24 mouse cellular contexts compared by ENCODE assay signal in the genomic region with DNA sequence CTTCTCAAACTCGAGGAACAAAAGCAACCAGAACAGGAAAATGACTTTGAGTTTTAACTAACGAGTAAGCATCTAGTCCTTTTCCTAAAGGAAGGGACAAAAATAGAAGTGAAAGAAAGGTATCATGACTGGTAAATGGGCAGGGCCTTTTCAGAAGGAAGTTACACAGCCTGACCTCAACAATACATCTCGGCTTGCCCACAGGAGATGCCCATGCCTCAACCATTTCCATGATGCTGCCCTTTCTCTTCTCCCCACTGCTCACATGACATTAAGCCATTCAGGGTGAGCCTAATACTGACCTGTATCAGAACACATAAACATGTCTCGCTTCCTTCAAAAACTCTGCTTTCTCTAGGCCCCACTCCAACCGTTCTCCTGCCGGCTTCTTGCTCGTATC. TPM values are rescaled to one million over a fixed set of nuclear protein-coding genes. Genes with fewer than 3 reads are reported as not detected.
DNase-seq lines count a peak whose midpoint lies in the region; ATAC-seq and TF ChIP-seq lines count a peak whose summit lies in the region.
"Had no signal": no experiment of that assay in that cellular context is flagged by ENCODE, and none has a peak within 500 bp of the region (broad histone marks: within the 10 kb centered on the region; RNA-seq: fewer than 3 reads in every experiment).

No protein-coding gene starts in this region.

- no peak for TF ChIP-seq CTCF in kidney, adult 2 months (conservative IDR thresholded peaks at IDR 0.05; ENCODE audit: insufficient read depth, insufficient read length, low read depth, low read length)

- H3K4me3 ChIP-seq in kidney, adult 2 months (ENCODE audit: insufficient read depth, low read depth, low read length): no peak overlapping the region
- no peak overlapping the region for H3K4me3 ChIP-seq in kidney, embryonic 16.5 days (ENCODE audit: low read length)
- H3K4me3 ChIP-seq in brown adipose tissue, adult 24 weeks (ENCODE audit: insufficient read depth, low read depth, low read length): no peak overlapping the region
- H3K4me3 ChIP-seq: embryonic facial prominence, embryonic 15.5 days; erythroblast, embryonic 14.5 days; forebrain, embryonic 10.5 days; heart, embryonic 10.5 days; hindbrain, embryonic 10.5 days; hindbrain, embryonic 15.5 days had no signal

- ATAC-seq in kidney, embryonic 16.5 days (ENCODE audit: low FRiP score, low TSS enrichment): no peak
- ATAC-seq in hematopoietic stem cell, adult 5-6 weeks (replicated peaks in 1 of 2; ENCODE audit: insufficient read depth in 1 of 2, low FRiP score in 2 of 2, low TSS enrichment in 1 of 2, low read depth in 1 of 2, poor library complexity in 2 of 2, severe bottlenecking in 2 of 2): peak; percentile 40 to 50; a peak in 3 of 4 replicates
- ATAC-seq in monocyte, adult 5-6 weeks (replicated peaks; ENCODE audit: insufficient number of reproducible peaks, low FRiP score, low TSS enrichment, poor library complexity, severe bottlenecking): peak; percentile 52; the same call in 1 of the 2 replicates
- ATAC-seq: forebrain, embryonic 14.5 days; intestine, embryonic 16.5 days had no signal

- peaks cover 19% of the 10 kb centered on the region for H3K4me1 ChIP-seq in kidney, adult 2 months (ENCODE audit: control insufficient read depth, insufficient read depth, low read length)
- peaks cover 59% of the 10 kb centered on the region for H3K4me1 ChIP-seq in kidney, embryonic 16.5 days (ENCODE audit: insufficient read depth, low read length)
- H3K4me1 ChIP-seq in brown adipose tissue, adult 24 weeks (ENCODE audit: control insufficient read depth, insufficient read depth, insufficient read length, low read length): peaks cover 36% of the 10 kb centered on the region

- no peaks in the 10 kb centered on the region for H3K36me3 ChIP-seq in kidney, adult 2 months (ENCODE audit: control insufficient read depth, insufficient read depth, low read length)
- no peaks in the 10 kb centered on the region for H3K36me3 ChIP-seq in kidney, embryonic 16.5 days (ENCODE audit: insufficient read depth, low read length)
- H3K36me3 ChIP-seq: embryonic facial prominence, embryonic 15.5 days; forebrain, embryonic 10.5 days; heart, embryonic 10.5 days; hindbrain, embryonic 10.5 days; hindbrain, embryonic 15.5 days had no signal

- H3K4me2 ChIP-seq in kidney, embryonic 16.5 days (replicated peaks; ENCODE audit: low read depth, low read length): no peak overlapping the region
- H3K4me2 ChIP-seq: embryonic facial prominence, embryonic 15.5 days; hindbrain, embryonic 15.5 days had no signal

- H3K9ac ChIP-seq in kidney, embryonic 16.5 days (replicated peaks; ENCODE audit: low read length): no peak overlapping the region
- H3K9ac ChIP-seq: embryonic facial prominence, embryonic 15.5 days; hindbrain, embryonic 15.5 days had no signal

- WGBS in kidney, adult 2 months: 72% methylated on average over 7 of the region's 7 CpGs
- WGBS in kidney, embryonic 16.5 days: 80% methylated on average over 7 of the region's 7 CpGs

- TF ChIP-seq POLR2A in kidney, adult 2 months (IDR thresholded peaks at IDR 0.05; ENCODE audit: low read depth, low read length): no peak

- DNase-seq in kidney, adult 2 months: no peak
- no peak for DNase-seq in cerebellum, postnatal 4 days (ENCODE audit: low spot score in 2 of 2)
- no peak for DNase-seq in thymus, postnatal 0 days (ENCODE audit: low spot score)
- DNase-seq in cerebellum, adult 8-10 months: no peak
- DNase-seq: adrenal gland, adult 8-10 months; cerebellum, adult 11-12 months; cerebellum, adult 9-11 months; cerebellum, postnatal 36 days; embryo, embryonic 11 days; gastrocnemius, postnatal 25 days; heart, adult 18-20 months; heart, postnatal 10 days had no signal

- peak overlapping the region; percentile 61; the same call in 1 of the 2 replicates for H3K27ac ChIP-seq in kidney, adult 2 months (ENCODE audit: insufficient read depth, low read depth, low read length)
- no peak overlapping the region for H3K27ac ChIP-seq in kidney, embryonic 16.5 days (ENCODE audit: low read length)
- 0 out of 2 replicates have a peak overlapping the region, but pooled peaks have one; percentile 16 for H3K27ac ChIP-seq in brown adipose tissue, adult 24 weeks (replicated peaks; ENCODE audit: low read depth, low read length)
- H3K27ac ChIP-seq: embryonic facial prominence, embryonic 15.5 days; forebrain, embryonic 10.5 days; heart, embryonic 10.5 days; hindbrain, embryonic 10.5 days; hindbrain, embryonic 15.5 days had no signal

- no peaks in the 10 kb centered on the region for H3K27me3 ChIP-seq in kidney, adult 2 months (replicated peaks; ENCODE audit: control insufficient read depth, insufficient read depth, low read length)
- no peaks in the 10 kb centered on the region for H3K27me3 ChIP-seq in kidney, embryonic 16.5 days (ENCODE audit: insufficient read depth, low read length)
- H3K27me3 ChIP-seq: embryonic facial prominence, embryonic 15.5 days; hindbrain, embryonic 15.5 days had no signal

- no peaks in the 10 kb centered on the region for H3K9me3 ChIP-seq in kidney, embryonic 16.5 days (ENCODE audit: low read length)
- H3K9me3 ChIP-seq: embryonic facial prominence, embryonic 15.5 days; forebrain, embryonic 10.5 days; heart, embryonic 10.5 days; hindbrain, embryonic 10.5 days; hindbrain, embryonic 15.5 days had no signal

RNA-seq across cellular contexts. Expression of gene Pik3r1, which starts 33.8 kb away (rescaled TPM):
- polyA plus RNA-seq in kidney, adult 2 months (2012; rRNA removed): 17.1 and 21.2 TPM in 2 replicates
- polyA plus RNA-seq in kidney, embryonic 16.5 days (2015; fragmentation: Nextera tagmentation; extraction: Ambion mirVana): 38.0 and 42.3 TPM in 2 replicates
- polyA plus RNA-seq in brown adipose tissue, adult 24 weeks (2012; ENCODE audit: insufficient read depth, insufficient read length, missing spikeins): 52.1 and 81.4 TPM in 2 replicates
- total RNA-seq in hematopoietic stem cell, adult 5-6 weeks (2017): 167 and 187 TPM in 2 replicates
- 284 to 565 TPM (median 296 TPM) in 3 replicates for total RNA-seq in monocyte, adult 5-6 weeks (2017)
- polyA plus RNA-seq in thymus, postnatal 0 days (2015; fragmentation: Nextera tagmentation; extraction: Ambion mirVana): 62.9 and 79.3 TPM in 2 replicates
